Mouse (Mus musculus) liver, adult 2 months (tissue): Measurements from ENCODE around the gene Dock2. TPM values are rescaled to one million over a fixed set of nuclear protein-coding genes. Genes with fewer than 3 reads are reported as not detected.

Source experiments
- DNase-seq: peaks from one replicate; pipeline ENCODE4 v3.0.0-alpha.2; 2011; ENCODE audit warnings: low read depth, low spot score; ENCODE audit errors: extremely low read depth
- H3K27ac ChIP-seq: fragments of 200-500 bp; replicated peaks from 2 replicates; pipeline ENCODE4 v1.5.1; 2012; ENCODE audit warnings: low read depth, mild to moderate bottlenecking, control low read depth, inconsistent platforms, low read length; ENCODE audit not compliant: insufficient read depth
- H3K27me3 ChIP-seq: fragments of 200-500 bp; 2 replicates; pipeline ENCODE4 v1.6.1; 2012; ENCODE audit warnings: mild to moderate bottlenecking, moderate library complexity, low read length, inconsistent platforms; ENCODE audit not compliant: control insufficient read depth, insufficient read depth
- H3K36me3 ChIP-seq: fragments of 200-500 bp; 2 replicates; pipeline ENCODE4 v1.6.1; 2012; ENCODE audit warnings: low read length, inconsistent platforms; ENCODE audit not compliant: control insufficient read depth, insufficient read depth
- H3K4me1 ChIP-seq: fragments of 200-500 bp; 2 replicates; pipeline ENCODE4 v1.6.1; 2011; ENCODE audit warnings: low read length; ENCODE audit not compliant: control insufficient read depth, insufficient read depth
- H3K4me3 ChIP-seq: fragments of 200-500 bp; 2 replicates; pipeline ENCODE4 v1.5.1; 2011; ENCODE audit warnings: low read depth, mild to moderate bottlenecking, control low read depth, low read length, moderate library complexity; ENCODE audit not compliant: insufficient read depth
- H3K79me2 ChIP-seq: fragments of 200-500 bp; 2 replicates; pipeline ENCODE4 v1.6.1; 2012; ENCODE audit warnings: inconsistent platforms, mild to moderate bottlenecking, low read length, moderate library complexity; ENCODE audit not compliant: control insufficient read depth, insufficient read depth
- H3K9ac ChIP-seq: fragments of 200-500 bp; 2 replicates; pipeline ENCODE4 v1.6.1; 2012; ENCODE audit warnings: low read depth, mild to moderate bottlenecking, control low read depth, inconsistent platforms, low read length
- CTCF ChIP-seq: fragments of 200-500 bp; IDR thresholded peaks from 2 replicates; pipeline ENCODE4 v1.5.1; 2011; ENCODE audit warnings: low read depth, low read length, control low read depth
- POLR2A ChIP-seq: fragments of 200-500 bp; IDR thresholded peaks from 2 replicates; pipeline ENCODE4 v1.6.1; 2011; ENCODE audit warnings: low read length, control low read depth; ENCODE audit not compliant: insufficient read depth; ENCODE audit errors: extremely low read depth
- WGBS: fragments of 180-500 bp; shearing (Covaris S2); methylation state at CpG from one replicate; pipeline ENCODE4 v1.1.7; 2018; 5-methylcytosine and 5-hydroxymethylcytosine counted together
- polyA plus RNA-seq: library from polyadenylated mRNA; depleted of rRNA; stranded (reverse); fragments of >200 nt; gene quantifications from 2 replicates; pipeline ENCODE4 v1.2.3, GENCODE M21; 2012; rRNA removed
- total RNA-seq: library from RNA; depleted of rRNA; stranded (reverse); fragments of >200 nt; gene quantifications from 2 replicates; pipeline ENCODE4 v1.2.3, GENCODE M21; 2014; rRNA removed

Gene Dock2
- total RNA-seq (4.0 and 4.9 TPM in 2 replicates), polyA plus RNA-seq (0.44 and 0.95 TPM in 2 replicates)

GRCm38 (mm10) chr11:34783587-34784043, at the start of gene Dock2:
Gene Dock2 (minus strand): TSS chr11:34783892.
- Histone ChIP-seq H3K79me2 (no peaks in the 10 kb centered on the region), H3K4me1 (no peaks in the 10 kb centered on the region), H3K4me3 (peak within 1 kb of the TSS; percentile 84), H3K36me3 (no peaks in the 10 kb centered on the region), H3K27ac (no peak within 1 kb of the TSS; the same call in 1 of the 2 replicates), H3K9ac (peak within 1 kb of the TSS; percentile 64), H3K27me3 (no peaks in the 10 kb centered on the region)
- 73% methylated on average over 12 of the region's 12 CpGs for WGBS
- DNase-seq = peak; percentile 8
- no peak for TF ChIP-seq CTCF
- TF ChIP-seq POLR2A = no peak

DNA sequence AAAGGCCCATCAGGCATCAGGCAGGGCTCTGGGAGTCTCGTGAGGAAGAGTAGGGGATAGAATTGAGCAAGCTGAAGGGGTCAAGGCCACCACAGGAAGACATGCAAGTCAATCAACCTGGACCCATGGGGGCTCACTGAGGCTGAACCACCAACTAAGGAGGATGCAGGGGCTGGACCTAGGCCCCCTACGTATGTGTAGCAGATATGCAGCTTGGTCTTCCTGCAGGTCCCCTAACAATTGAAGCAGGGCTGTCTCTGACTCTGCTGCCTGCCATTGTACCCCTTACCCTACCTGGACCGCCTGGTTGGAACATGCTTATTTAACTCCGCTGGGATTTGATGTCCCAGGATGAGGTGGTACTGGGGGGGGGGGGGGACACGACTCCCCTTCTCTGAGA, 49.0 kb upstream of the Dock2 start:
- Histone ChIP-seq H3K79me2 (no peaks in the 10 kb centered on the region), H3K36me3 (no peaks in the 10 kb centered on the region), H3K27ac (no peak overlapping the region), H3K27me3 (no peaks in the 10 kb centered on the region), H3K9ac (no peak overlapping the region), H3K4me3 (no peak overlapping the region), H3K4me1 (no peaks in the 10 kb centered on the region)
- DNase-seq = no peak
- 22% methylated on average over 4 of the region's 5 CpGs for WGBS
- TF ChIP-seq CTCF (no peak), POLR2A (no peak)

DNA sequence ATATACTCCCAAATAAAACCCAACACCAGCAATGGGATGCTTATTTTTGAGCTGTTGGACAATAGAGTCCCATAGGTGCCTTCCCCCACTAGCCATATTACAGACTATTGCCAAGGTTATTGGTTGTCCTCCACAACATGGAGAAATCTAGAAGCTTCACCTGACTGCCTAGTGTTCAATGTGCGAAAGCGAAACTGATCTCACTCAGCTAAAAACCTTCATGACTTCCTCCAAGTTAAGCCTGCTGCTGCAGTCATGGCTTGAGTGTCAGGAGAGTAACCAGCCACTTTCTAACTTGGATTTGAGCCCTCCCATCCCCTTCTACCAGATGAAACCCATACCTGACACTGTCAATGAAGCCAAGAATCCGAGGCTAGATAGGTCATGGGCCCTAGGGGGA, 44.1 kb upstream of the Dock2 start:
- Histone ChIP-seq H3K27me3 (no peaks in the 10 kb centered on the region), H3K79me2 (no peaks in the 10 kb centered on the region), H3K4me1 (no peaks in the 10 kb centered on the region), H3K4me3 (no peak overlapping the region), H3K36me3 (no peaks in the 10 kb centered on the region; the same call in 1 of the 2 replicates), H3K27ac (no peak overlapping the region), H3K9ac (no peak overlapping the region)
- DNase-seq = no peak
- no peak for TF ChIP-seq CTCF
- TF ChIP-seq POLR2A = no peak
- 90% methylated on average over 3 of the region's 3 CpGs for WGBS

GRCm38 (mm10) chr11:34826940-34827339, 43.2 kb upstream of the Dock2 start:
- Histone ChIP-seq H3K79me2 (no peaks in the 10 kb centered on the region), H3K27me3 (no peaks in the 10 kb centered on the region), H3K36me3 (no peaks in the 10 kb centered on the region; the same call in 1 of the 2 replicates), H3K9ac (no peak overlapping the region), H3K4me1 (no peaks in the 10 kb centered on the region), H3K4me3 (no peak overlapping the region), H3K27ac (no peak overlapping the region)
- no peak for TF ChIP-seq POLR2A
- TF ChIP-seq CTCF = no peak
- DNase-seq = no peak
- WGBS = 89% methylated on average over 2 of the region's 2 CpGs

DNA sequence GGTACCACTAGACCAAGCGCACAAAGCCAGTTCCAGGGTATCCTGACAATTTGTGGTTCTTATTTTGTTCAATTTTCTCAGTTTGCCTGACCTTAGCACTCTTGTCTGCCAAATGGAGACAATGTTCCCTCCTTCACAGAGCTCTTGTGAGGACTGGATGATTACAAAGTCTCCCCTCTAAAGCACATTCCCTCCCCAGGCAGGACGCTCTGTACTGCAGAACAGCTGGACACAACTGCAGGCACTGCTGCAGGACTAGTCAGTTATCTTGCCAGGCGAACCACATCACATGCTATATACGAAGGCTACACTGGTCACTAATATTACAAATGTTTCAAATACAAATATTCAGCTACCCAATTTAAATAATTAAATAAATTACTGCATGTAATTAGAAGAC, 41.1 kb upstream of the Dock2 start:
- H3K4me1 ChIP-seq = no peaks in the 10 kb centered on the region
- TF ChIP-seq POLR2A (no peak), CTCF (no peak)
- H3K79me2 ChIP-seq = no peaks in the 10 kb centered on the region
- H3K4me3 ChIP-seq = no peak overlapping the region
- H3K27ac ChIP-seq = no peak overlapping the region
- no peak overlapping the region for H3K9ac ChIP-seq
- no peak for DNase-seq
- no peaks in the 10 kb centered on the region; the same call in 1 of the 2 replicates for H3K36me3 ChIP-seq
- no peaks in the 10 kb centered on the region for H3K27me3 ChIP-seq
- WGBS = 92% methylated on average over 4 of the region's 4 CpGs

- 19% methylated on average over 2 of the region's 2 CpGs for WGBS
- no peak for TF ChIP-seq POLR2A
- no peak for TF ChIP-seq CTCF
- H3K27me3 ChIP-seq = no peaks in the 10 kb centered on the region
- H3K79me2 ChIP-seq = no peaks in the 10 kb centered on the region
- no peaks in the 10 kb centered on the region for H3K36me3 ChIP-seq
- H3K27ac ChIP-seq = no peak overlapping the region
- peak; percentile 26 for DNase-seq
- no peak overlapping the region for H3K9ac ChIP-seq
- no peak overlapping the region for H3K4me3 ChIP-seq
- H3K4me1 ChIP-seq = no peaks in the 10 kb centered on the region
Measured at GRCm38 (mm10) chr11:34814767-34815166, 31.1 kb upstream of the Dock2 start.
